Mouse (Mus musculus) inflammation-experienced regulatory T-cells, adult 6 months (primary cell): ENCODE results near the gene Fbxw11. TPM values are rescaled to one million over a fixed set of nuclear protein-coding genes. Genes with fewer than 3 reads are reported as not detected.
"Not testable (repeated sequence)": the region's sequence is repeated elsewhere in the genome, so short reads cannot be mapped to it uniquely, and the experiment has no call there.

ENCODE experiments used
- ATAC-seq: one replicate; pipeline ENCODE4 v1.8.0; 2017
- polyA plus RNA-seq, 3 experiments: library from polyadenylated mRNA; unstranded; fragments of 100-300 nt; shearing (Covaris generic); gene quantifications; one replicate each; pipeline ENCODE4 v1.2.1; 2017

Gene Fbxw11
- 10 to 100 TPM; 20.0 to 28.6 (median 21.7) TPM for polyA plus RNA-seq

DNA sequence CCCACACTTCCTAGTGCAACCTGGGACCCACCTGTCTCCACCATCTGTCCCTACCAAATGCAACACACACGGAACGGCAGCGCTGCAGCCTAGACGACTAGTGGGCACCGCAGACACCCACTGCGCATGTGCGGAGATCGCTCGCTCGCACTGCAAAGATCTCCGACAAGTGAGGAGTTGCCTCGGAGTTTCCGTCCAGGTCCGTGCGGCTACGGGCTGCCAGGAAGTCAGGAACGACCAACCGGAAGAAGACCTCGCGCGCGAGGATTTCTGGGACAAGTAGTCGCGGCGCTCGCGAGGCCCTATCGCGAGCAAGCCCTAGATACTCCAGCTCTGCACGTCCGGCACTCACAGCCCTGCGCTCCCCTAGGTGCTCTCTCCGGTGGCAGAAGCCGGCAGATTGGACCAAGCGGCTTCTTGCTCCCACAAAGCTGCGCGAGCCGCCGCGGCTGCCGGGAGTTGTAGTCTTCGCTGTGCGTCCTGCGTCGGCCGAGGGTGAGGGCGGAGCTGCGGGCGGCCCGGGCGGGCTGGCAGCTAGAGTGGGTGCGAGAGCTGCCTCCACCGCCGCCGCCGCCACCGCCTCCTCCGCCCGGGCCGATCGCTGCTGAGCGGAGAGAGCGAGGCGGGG, at the start of gene Fbxw11:
Gene Fbxw11 (plus strand): TSS at position 476 of the 628 bp plus-strand sequence.
- peak; percentile 88 for ATAC-seq

DNA sequence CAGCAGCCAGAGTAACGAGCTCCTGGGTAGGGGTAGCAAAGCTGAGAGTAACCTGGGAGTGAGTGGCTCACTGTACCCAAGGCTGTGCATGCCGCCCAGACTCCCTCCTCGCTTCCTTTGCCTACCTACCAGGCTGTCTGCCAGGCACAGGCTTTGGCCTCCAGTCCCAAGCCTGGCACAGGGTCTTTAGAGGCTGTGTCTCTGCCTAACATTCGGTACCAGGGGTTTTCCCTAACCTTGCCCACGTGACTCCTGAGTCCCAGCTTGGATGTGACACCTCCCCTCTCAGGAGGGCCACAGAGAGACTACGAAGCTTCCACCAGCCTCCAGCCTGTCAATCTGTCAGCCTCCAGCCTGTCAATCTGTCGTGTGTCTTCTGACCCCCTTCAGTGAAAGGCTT, 49.4 kb upstream of the Fbxw11 start:
- no peak for ATAC-seq

GRCm38 (mm10) chr11:32594122-32594521, 48.4 kb upstream of the Fbxw11 start:
- no peak for ATAC-seq

DNA sequence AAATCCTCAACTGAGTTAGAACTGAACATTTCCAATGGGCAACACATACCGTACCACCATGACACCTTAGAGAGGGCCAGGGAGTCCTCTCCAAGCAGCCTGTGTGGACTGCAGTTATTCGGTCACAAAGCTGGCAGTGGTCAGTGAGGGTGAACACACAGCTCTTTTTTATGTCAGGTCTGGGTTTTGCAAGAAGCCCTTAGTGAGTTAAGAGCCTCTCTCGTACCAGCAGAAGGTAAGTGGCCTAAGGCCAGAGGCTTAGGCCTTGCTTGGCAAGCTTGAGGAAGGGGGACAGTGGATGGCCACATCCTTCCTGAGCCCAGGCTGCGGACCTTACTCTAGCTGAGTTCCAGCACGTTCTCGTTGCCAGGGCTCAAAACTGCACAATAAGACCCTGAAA, 42.2 kb upstream of the Fbxw11 start:
- no peak for ATAC-seq

- ATAC-seq, result no peak
Measured at GRCm38 (mm10) chr11:32601528-32602323, 40.8 kb upstream of the Fbxw11 start.

GRCm38 (mm10) chr11:32604663-32605062, 37.9 kb upstream of the Fbxw11 start:
- no peak for ATAC-seq

DNA sequence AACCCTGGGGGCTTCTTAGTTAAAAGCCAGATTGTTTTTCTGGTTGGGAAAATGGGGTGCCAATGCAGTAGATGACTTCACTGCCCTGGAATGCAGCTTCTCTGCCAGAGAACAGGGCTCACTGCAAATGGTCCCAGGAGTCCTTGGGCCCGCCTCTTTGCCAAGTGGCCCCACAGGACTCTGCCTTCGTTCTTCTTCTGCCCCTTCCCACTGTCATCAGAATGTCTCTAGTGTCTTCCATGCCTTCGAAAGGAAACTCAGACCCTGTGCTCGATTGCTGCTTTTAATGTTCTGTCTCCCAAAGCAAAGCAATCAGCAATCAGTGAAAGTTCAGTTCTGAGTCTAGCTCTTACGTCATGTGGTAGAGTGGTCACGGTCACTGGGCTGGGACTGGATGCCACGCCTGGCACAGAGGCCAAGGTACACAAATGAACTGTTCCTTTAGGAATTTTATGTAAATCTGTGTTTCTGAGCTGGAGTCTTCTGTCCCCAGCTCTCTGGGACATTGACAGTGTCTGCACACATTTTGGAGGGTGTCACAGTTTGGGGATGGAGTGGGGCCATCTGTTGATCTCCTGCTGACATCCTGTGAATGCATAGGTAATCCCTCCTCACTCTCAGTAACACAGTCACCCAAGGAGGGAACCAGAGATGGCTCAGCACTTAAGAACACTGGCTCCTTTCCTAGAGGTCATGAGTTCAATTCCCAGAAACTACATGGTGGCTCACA, 37.2 kb upstream of the Fbxw11 start:
- ATAC-seq, result no peak

DNA sequence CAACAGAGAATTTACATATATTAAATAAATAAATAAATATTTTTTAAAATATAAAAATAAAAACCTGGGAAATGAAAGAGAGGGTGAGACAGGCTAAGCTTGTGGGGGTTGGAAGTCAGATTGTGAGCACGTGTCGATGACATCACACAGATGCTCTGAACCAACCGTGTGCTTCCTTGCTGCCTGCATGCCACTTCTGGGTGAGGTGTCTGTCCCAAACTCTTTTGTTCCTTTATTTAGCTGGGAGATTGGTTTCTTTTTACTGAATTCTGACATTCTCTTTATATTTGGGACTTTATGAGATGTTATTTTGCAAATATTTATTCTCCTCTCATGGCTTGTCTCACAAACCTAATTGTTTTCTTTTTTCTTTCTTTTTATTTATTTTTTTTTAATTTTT, 36.6 kb upstream of the Fbxw11 start:
- ATAC-seq, result no peak

DNA sequence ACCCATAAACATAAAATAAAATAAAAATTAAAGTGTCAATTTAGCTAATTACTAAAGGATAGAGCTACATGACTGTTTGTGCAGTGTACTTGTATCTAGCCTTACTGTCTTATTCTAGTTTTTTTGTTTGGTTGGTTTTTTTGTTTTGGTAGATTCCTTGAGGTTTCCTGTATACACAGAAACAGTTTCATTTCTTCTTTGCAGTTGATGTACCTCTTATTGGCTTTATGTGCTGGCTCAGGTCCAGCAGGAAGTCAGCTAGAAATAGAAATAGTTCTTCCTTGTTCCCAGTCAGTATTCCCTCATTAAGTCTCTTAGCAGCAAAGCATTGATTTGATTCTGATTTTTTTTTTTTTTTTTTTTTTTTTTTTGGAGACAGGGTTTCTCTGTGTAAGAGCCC, 35.2 kb upstream of the Fbxw11 start:
- ATAC-seq, result peak; percentile 54

DNA sequence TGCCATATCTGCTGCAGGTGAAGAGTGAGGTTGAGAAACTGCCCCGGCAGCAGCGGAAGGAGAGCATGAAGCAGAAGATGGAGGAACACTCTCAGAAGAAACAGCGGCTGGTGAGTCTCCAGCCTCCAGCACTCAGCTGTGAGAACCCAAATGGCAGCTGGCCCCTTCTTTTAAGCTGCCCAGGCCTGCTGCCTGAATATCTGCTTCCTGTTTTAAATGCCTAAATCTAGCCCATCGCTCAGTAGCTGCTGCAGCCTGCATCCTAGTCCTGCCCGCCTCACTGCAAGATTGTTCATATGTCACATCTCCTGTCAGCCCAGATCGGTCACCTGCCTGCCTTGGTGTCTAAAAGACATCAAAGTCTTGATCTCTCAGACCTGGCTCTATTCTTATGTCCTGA, 31.9 kb upstream of the Fbxw11 start:
- ATAC-seq, result no peak

DNA sequence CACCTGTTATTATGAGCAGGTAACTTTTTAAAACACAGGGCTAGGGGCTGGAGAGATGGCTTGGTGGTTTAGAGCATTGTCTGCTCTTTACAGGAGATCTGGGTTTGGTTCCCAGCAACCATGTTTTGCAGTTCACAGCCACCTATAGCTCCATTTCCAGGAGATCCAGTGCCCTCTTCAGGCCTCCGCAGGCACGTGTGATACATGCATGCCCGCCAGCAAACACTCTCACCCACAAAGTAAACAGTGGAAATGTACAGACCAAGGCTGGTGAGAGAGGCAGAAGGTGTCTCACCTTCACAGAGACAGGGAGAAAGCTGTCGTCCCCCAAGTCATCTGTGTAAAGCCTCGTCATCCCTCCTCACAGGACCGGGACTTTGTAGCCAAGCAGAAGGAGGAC, 30.2 kb upstream of the Fbxw11 start:
- ATAC-seq, result no peak

DNA sequence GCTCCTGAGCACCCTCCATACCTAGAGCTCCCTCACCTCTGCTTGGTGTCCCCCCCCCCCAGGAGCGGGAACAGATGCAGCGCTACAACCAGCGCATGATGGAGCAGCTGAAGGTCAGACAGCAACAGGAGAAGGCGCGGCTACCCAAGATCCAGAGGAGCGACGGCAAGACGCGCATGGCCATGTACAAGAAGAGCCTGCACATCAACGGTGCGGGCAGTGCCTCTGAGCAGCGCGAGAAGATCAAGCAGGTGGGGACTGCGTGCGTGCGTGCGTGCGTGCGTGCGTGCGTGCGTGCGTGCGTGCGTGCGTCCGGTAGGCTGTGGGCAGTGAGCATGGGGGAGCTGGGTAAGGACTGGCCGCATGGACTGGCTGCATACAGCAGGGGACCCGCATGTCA, 28.1 kb upstream of the Fbxw11 start:
- ATAC-seq, result no peak

- no peak for ATAC-seq
Measured at GRCm38 (mm10) chr11:32615561-32615960, 27.0 kb upstream of the Fbxw11 start.

GRCm38 (mm10) chr11:32616091-32616490, 26.4 kb upstream of the Fbxw11 start:
- no peak for ATAC-seq

DNA sequence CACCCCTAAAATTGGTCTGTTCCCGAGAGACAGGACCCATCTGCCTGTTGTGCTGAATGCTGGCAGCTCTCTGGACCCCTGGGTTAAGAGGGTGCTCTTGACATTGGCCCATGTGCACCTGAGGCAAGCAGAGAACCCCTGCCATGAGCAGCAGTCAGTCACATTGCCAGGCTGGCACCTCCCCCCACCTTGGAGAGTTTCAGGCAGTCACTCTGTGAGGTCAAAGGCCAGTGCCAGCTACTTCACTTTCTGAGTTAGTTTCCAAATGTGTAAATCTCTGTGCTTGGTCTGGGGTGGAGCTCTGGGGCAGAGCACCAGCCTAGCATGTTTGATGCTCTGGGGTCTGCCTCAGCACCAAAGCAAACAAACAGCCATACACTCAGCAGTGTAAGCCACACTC, 24.5 kb upstream of the Fbxw11 start:
- ATAC-seq, result no peak

DNA sequence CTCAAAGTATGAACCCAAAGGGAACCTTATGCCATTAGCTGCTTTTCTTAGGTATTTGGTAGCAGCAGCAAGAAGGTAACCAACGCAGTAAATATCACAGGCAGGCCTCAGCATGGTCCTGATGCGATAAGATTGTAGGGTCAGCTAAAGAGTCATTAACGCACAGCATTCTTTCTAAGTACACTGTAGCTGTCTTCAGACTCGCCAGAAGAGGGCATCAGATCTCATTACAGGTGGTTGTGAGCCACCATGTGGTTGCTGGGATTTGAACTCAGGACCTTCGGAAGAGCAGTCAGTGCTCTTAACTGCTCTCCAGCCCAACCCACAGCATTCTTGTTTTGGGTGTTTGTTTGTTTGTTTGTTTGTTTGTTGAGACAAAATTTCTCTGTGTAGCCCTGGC, 23.9 kb upstream of the Fbxw11 start:
- not testable (repeated sequence) for ATAC-seq

- ATAC-seq, result peak; percentile 21
Measured at GRCm38 (mm10) chr11:32619257-32619816, 23.2 kb upstream of the Fbxw11 start.

DNA sequence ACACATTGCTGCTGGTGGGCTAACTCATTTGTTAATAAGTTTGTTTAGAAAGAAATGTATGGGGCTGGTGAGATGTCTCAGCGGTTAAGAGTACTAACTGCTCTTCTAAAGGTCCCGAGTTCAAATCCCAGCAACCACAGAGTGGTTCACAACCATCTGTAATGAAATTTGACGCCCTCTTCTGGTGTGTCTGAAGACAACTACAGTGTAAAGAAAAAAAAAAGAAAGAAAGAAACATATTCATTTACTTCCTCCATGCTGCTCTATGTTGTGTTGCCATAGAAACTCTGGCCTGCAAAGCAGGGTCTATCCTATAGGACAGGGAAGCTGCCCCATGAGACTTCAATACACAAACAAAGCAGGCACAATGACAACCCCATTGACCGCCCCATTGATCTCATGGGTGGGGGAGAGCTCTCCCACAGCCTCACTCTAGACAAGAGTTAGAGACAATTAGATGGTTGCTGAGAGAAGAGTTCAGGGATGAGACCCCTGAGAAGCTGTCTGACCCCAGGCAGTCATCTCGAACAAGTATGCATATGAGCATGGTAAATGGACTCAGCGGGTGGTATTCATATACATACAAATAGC, 22.6 kb upstream of the Fbxw11 start:
- ATAC-seq, result no peak

DNA sequence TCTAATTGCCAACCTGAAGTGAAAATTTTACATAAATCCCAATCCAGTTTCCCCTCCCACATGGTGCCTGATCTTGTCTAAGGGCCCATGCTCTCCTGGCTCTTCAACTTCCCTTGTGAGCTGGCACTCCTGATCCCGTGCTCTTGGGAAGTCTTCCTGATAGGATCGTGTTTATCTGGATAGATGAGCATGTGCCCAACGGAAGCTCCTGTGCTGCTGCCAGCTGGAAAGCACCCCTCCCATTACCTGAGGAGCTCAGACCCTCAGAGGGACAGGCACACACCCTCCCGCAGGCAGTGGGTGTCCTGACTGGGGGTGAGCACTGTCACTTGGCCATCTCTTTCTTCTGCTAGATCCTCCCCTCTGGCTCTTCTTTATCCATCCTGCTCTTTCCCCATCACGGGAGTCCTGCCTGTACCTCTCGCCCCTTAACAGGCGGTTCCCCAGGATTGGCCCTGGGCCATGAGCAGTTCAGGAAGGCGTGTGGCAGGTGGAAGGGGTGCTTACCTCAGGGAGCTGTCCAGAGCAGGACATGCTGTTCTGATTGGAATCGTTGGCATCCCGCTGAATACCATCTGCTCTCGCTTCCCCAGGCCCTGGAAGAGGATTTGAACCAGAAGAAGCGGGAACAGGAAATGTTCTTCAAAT, 20.6 kb upstream of the Fbxw11 start:
- ATAC-seq, result no peak

DNA sequence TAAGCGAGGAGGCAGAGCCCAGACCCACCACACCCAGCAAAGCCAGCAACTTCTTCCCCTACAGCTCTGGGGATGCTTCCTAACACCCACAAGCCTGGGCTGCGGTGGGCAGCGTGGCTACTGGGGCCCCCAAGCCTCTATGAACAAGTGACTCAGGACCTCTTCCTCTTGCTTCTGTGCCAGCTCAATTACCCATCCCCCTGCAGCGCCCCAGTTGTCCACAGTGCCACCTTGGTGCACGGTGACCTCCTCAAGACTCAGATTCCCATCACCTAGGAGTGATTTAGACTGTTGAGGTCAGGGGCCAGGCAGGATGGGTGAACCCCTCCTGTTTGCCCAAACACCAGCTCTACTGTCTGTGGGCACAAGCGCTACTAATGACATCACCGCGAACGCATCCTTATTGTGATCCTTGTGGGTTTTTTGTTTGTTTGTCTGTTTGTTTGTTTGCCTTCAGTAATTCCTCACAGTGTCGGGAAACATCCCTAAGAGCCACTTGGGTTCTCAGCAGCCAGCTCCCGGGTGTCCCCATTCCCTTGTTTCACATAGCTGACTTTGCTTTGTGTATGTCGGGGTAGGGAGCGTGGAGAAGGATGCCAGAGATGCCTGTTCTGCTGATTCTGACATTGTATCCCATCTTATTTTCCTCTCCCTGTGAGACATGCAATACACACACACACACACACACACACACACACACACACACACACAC, 19.9 kb upstream of the Fbxw11 start:
- ATAC-seq, result no peak

DNA sequence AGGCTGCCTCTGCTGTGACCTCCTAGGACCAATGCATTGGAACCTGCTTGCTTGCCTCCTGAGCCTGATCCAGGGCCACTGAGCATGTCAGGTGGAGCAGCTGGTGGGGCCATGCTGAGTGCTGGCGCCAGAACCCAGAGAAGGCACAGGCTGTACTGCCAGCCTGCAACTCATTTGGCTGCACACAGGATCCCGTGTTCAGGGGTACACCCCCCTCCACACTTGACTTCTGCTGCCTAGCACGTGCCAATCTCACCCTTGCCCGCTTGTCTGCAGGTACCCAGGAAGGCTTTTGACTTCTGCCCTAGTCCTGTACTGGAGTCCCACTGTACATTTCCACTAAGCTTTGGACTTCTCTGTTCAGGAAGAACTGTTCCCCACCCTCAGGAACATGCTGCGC, 19.3 kb upstream of the Fbxw11 start:
- ATAC-seq, result no peak

DNA sequence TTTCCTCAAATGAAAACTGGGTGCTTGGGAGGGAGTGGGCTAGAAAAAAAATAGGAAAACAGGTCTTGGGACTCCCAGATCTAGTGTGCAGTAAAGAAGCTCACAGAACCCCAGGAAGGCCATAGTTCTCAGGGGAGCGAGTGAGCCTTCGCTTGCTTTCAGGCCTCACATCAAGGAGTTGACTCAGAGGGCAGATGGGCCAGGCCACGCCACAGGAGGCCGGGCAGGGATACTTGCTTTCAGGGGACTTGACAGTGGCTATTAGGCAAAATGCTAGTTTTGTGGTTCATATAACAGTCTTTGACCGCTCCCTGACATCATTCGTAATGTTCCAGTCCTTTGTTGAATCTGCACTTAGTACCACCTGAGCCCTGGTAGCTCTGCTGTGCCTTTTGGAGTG, 18.6 kb upstream of the Fbxw11 start:
- ATAC-seq, result no peak
